Mouse (Mus musculus): ENCODE results near the gene Kcnmb4. TPM values are rescaled to one million over a fixed set of nuclear protein-coding genes. Genes with fewer than 3 reads are reported as not detected.

The Kcnmb4 gene
- polyA plus RNA-seq, 1 experiment from 2014 or later, result 42.0 TPM

DNA sequence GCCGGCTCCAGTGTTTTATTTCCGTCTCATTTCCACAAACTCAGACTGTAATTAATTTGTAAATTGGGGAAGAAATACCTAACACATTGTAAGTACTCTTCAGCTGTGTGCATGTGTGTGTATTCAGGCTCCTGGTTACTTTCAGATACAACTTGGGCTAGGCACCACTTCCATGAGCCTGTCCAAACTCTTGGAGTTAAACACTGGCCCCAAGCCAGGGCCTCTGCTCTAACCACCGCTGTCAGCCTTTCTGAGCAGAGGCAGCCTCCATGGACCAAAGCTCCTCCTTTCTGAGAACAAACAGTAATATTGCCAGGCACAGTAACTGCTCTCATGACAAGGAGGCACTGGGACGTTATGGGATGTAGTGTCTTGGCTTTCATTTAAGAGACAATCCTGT lies 96.8 kb downstream of the Kcnmb4 start:
- Histone ChIP-seq H3K4me3 (replicated peaks; ENCODE audit: low read length) (no peak overlapping the region), H3K9me3 (ENCODE audit: control insufficient read depth, low read length) (no peaks in the 10 kb centered on the region), H3K36me3 (replicated peaks; ENCODE audit: control insufficient read depth, insufficient read depth) (no peaks in the 10 kb centered on the region), H3K27ac (no peak overlapping the region), H3K4me1 (replicated peaks; ENCODE audit: control insufficient read depth, insufficient read depth, low read length) (no peaks in the 10 kb centered on the region), H3K4me2 (replicated peaks) (no peak overlapping the region), H3K9ac (no peak overlapping the region), H3K27me3 (ENCODE audit: control insufficient read depth, insufficient read depth, low read length) (no peaks in the 10 kb centered on the region)
- 85% methylated on average over 4 of the region's 4 CpGs for WGBS
- ATAC-seq (ENCODE audit: low FRiP score), result no peak
- DNase-seq (ENCODE audit: low spot score), result no peak

DNA sequence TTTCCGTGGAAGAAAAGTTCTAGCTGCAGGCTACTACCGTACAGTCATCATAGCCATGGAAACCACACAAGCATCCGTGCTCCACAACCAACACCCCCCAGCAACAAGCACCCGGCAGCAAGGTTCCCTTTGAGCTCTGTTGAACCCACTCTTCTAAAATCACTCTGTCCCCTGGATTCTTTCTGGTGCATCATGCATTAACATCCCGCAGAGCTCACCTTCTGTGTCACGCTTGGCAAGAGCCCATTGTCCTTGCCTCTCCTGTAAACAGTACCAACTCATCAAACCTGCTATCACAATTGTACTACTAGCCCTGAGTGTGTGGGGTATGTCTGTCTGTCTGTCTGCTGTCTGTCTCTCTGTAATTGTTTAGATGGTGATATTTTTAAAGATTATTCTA lies 99.6 kb downstream of the Kcnmb4 start:
- Histone ChIP-seq H3K9me3 (ENCODE audit: control insufficient read depth, low read length) (no peaks in the 10 kb centered on the region), H3K27me3 (ENCODE audit: control insufficient read depth, insufficient read depth, low read length) (no peaks in the 10 kb centered on the region), H3K9ac (no peak overlapping the region), H3K36me3 (replicated peaks; ENCODE audit: control insufficient read depth, insufficient read depth) (no peaks in the 10 kb centered on the region), H3K4me1 (replicated peaks; ENCODE audit: control insufficient read depth, insufficient read depth, low read length) (no peaks in the 10 kb centered on the region), H3K4me2 (replicated peaks) (no peak overlapping the region), H3K27ac (no peak overlapping the region), H3K4me3 (replicated peaks; ENCODE audit: low read length) (no peak overlapping the region)
- ATAC-seq (ENCODE audit: low FRiP score), result no peak
- 88% methylated on average over 6 of the region's 6 CpGs for WGBS
- no peak for DNase-seq (ENCODE audit: low spot score)

DNA sequence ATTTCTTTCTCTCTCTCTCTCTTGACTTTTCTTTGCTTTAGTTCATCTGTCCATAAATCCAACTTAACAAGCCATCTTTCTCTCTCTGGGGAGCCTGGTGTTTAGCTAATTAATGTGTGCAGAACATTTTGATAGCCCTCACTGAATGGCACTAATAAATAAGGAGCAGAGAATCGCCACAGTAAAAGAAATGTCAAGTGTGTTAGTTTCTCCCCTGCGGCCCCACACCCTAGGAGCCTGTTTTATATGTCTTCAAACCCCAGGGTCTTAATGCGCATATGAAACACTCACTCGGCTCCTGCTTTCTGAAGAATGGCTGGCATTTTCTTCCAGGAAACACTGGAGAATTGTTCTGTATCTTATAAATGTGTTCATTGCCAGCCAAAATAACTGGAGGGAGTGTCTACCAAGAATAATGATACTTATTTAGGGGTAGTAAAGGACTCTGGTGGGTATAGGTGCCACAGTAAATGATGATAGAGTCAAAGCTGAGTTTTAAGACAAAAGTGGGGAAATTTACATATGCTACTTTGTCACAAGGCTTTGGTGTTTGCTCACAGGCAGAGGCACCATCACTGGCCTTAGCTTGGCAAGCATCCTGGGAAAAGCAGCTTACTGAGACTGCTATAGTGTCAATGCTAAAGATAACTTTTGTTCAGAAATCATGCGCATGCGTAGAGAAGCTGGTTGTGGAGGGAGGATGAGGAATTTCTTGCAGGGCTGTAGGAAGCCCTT lies 102.5 kb downstream of the Kcnmb4 start:
- H3K9me3 ChIP-seq (ENCODE audit: control insufficient read depth, low read length), result no peaks in the 10 kb centered on the region
- ATAC-seq (ENCODE audit: low FRiP score) (peak; percentile 70), DNase-seq (ENCODE audit: low spot score) (no peak)
- 0 out of 2 replicates have a peak overlapping the region, but pooled peaks have one; percentile 9 for H3K27ac ChIP-seq
- H3K4me2 ChIP-seq (replicated peaks), result no peak overlapping the region
- no peaks in the 10 kb centered on the region for H3K36me3 ChIP-seq (replicated peaks; ENCODE audit: control insufficient read depth, insufficient read depth)
- no peaks in the 10 kb centered on the region for H3K4me1 ChIP-seq (replicated peaks; ENCODE audit: control insufficient read depth, insufficient read depth, low read length)
- H3K9ac ChIP-seq, result no peak overlapping the region
- H3K4me3 ChIP-seq (replicated peaks; ENCODE audit: low read length), result no peak overlapping the region
- 27% methylated on average over 6 of the region's 6 CpGs for WGBS
- no peaks in the 10 kb centered on the region for H3K27me3 ChIP-seq (ENCODE audit: control insufficient read depth, insufficient read depth, low read length)

Other genes starting within 250 kb of the Kcnmb4 start
- 4.4 and 5.0 TPM in 2 replicates for gene Ptprb, start 198.4 kb downstream of the Kcnmb4 start, polyA plus RNA-seq (2014; fragmentation: Nextera tagmentation; extraction: Ambion mirVana)
- 94.4 and 103 TPM in 2 replicates for gene Cnot2, start 107.6 kb upstream of the Kcnmb4 start, polyA plus RNA-seq (2014; fragmentation: Nextera tagmentation; extraction: Ambion mirVana)

Data from hindbrain, embryonic 14.5 days (tissue).